Mouse (Mus musculus) intestine, postnatal 0 days (tissue): ENCODE results near the gene Phpt1. TPM values are rescaled to one million over a fixed set of nuclear protein-coding genes. Genes with fewer than 3 reads are reported as not detected.

Experiments used
- ATAC-seq: fragments of 200-750 bp; cut with Nextera tagmentation; 2 replicates; pipeline ENCODE4 v1.8.0; 2017; ENCODE audit warnings: mild to moderate bottlenecking, moderate TSS enrichment, moderate library complexity
- H3K27ac ChIP-seq: fragments of 300-500 bp; sonication (generic); 2 replicates; pipeline ENCODE4 v1.5.1; 2014; ENCODE audit warnings: mild to moderate bottlenecking, low read depth, low read length, moderate library complexity
- H3K27me3 ChIP-seq: fragments of 300-500 bp; sonication (generic); replicated peaks from 2 replicates; pipeline ENCODE4 v1.6.1; 2014; ENCODE audit warnings: low read length, mixed read lengths; ENCODE audit not compliant: control insufficient read depth, insufficient read depth
- H3K36me3 ChIP-seq: fragments of 300-500 bp; sonication (generic); 2 replicates; pipeline ENCODE4 v1.6.1; 2014; ENCODE audit warnings: mild to moderate bottlenecking, moderate library complexity; ENCODE audit not compliant: control insufficient read depth, insufficient read depth
- H3K4me1 ChIP-seq: fragments of 300-500 bp; sonication (generic); replicated peaks from 2 replicates; pipeline ENCODE4 v1.6.1; 2014; ENCODE audit warnings: antibody characterized with exemption, low read length, mixed read lengths; ENCODE audit not compliant: control insufficient read depth, insufficient read depth
- H3K4me2 ChIP-seq: fragments of 300-500 bp; sonication (generic); replicated peaks from 2 replicates; pipeline ENCODE4 v1.6.1; 2014; ENCODE audit warnings: low read depth, mild to moderate bottlenecking, moderate library complexity
- H3K4me3 ChIP-seq: fragments of 300-500 bp; sonication (generic); 2 replicates; pipeline ENCODE4 v1.5.1; 2014; ENCODE audit warnings: low read depth, low read length
- H3K9ac ChIP-seq: fragments of 300-500 bp; sonication (generic); 2 replicates; pipeline ENCODE4 v1.6.1; 2014; ENCODE audit warnings: mild to moderate bottlenecking, low read depth, low read length
- H3K9me3 ChIP-seq: fragments of 300-500 bp; sonication (generic); 2 replicates; pipeline ENCODE4 v1.6.1; 2016; ENCODE audit warnings: mixed run types; ENCODE audit not compliant: control insufficient read depth
- CTCF ChIP-seq: sonication (generic); IDR thresholded peaks from 2 replicates; pipeline ENCODE4 v1.5.1; 2016; ENCODE audit warnings: low read depth, mild to moderate bottlenecking, control low read depth, antibody characterized with exemption, moderate library complexity
- WGBS: fragments of 180-500 bp; shearing (Covaris S2); extraction: QIAGEN DNeasy Blood & Tissue Kit; methylation state at CpG from one replicate; pipeline ENCODE4 v1.1.7; 2014; 5-methylcytosine and 5-hydroxymethylcytosine counted together
- polyA plus RNA-seq: library from polyadenylated mRNA; unstranded; fragments of >200 nt; fragmentation: Nextera tagmentation; extraction: Ambion mirVana; gene quantifications from 2 replicates; pipeline ENCODE4 v1.2.1, GENCODE M21; 2015

Phpt1 gene
- polyA plus RNA-seq, 1 experiment from 2014 or later: 116 TPM

DNA sequence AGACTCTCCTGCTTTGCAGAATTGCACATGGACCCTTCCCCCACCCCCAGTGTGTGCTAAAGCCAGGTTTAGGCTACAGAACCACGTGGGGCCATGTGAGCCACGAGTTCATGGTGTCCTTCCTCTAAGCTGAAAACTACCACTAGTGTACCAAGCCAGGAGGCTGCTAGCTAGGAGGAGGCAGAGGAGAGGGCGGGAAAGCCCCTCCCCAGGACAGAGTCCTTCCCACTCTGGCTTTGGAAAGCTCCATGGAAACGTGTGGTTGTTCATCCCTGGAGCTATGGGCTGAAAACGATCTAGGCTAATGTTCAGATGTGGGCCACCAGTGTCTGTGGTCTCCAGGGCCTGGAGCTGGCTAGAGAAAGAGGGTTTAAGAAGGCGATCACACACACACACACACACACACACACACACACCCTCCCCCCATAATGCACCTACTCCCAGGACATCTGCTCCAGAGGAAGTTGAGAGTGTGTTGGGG is 5.6 kb upstream of the Phpt1 start:
- 31% methylated on average over 6 of the region's 6 CpGs for WGBS
- Histone ChIP-seq H3K4me3 (no peak overlapping the region), H3K9me3 (no peaks in the 10 kb centered on the region), H3K4me1 (peaks cover 32% of the 10 kb centered on the region), H3K27me3 (peaks cover 43% of the 10 kb centered on the region), H3K9ac (no peak overlapping the region), H3K36me3 (peaks cover 15% of the 10 kb centered on the region), H3K4me2 (peak overlapping the region; percentile 75), H3K27ac (no peak overlapping the region)
- no peak for TF ChIP-seq CTCF
- ATAC-seq: no peak

DNA sequence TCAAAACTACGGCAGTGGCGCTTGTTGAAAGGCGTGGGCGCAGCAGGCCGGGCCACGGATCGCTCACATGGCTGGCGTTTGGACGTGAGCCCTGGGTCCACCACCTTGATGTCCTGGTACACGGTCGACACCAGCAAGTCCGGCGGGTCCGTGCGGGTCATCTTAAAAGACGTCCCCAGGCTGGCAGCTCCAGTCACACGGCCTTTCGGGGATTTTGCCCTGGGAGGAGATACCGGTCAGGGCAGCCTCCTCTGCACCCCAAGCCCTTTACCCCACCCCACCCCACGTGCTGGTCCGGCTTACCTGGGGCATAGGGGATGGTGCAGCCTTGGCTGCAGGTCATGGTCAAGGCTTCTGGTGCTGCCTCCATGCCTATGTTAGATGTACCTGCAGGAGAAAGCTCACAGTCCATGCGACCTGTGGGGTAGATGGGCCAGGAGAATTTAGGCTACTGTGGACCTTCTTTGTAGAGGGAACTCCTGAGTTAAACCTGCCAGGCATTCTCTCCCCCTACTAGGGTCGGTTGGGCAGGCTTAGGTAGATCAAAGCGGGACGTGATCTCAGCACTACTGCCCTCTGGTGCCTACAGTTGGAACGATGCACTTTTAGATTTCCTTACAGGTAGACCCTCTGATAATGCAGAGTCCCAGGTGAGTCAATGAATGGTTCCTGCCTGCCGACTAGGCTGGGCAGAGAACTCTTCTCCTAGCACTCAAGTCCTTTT is 4.9 kb upstream of the Phpt1 start:
- peaks cover 34% of the 10 kb centered on the region for H3K4me1 ChIP-seq
- TF ChIP-seq CTCF: peak; percentile 79

DNA sequence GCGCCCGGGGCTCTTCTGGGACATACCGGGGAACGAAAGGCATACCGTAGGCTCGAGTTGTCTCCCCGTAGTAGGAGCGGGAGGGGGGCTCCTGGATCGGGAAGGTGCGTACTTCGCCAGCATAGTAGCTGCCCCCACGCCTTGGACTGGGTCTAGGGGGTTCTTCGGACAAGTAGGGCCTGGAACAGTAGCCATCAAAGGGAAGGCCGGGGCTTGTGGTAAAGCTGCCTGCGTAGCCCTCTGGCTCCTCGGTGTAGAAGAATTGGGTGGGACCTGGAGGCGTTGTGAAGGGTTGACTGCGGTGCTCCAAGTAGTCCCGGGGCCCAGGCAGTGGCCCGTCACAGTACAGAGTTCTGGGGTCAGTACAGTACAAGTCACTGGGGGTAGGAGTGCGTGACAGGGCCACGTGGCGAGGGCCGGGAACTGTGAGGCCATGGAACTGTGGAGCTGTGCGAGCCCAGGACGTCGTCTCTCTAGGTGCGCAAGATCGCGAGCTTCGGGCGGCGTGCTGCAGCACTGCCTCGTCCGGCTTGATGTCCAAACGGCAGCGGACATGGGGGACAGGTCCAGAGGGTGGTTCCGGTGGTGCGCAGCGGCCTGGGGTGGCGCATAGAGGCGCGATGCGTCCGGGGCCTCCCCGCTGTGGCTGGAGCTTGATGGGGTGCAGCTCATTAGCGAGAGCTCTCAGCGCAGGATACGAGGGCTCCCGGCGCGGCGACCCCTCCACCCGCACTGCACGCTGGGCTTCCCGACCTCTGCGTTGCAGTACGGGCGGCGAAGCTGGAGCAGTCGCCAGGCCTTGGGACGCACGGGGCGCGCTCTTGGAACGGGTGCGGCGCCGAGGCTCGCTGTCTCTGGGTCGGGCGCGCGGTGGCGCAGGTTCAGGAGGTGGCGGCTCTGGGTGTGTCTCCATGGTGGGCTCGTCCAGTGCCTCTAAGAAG is 4.0 kb upstream of the Phpt1 start:
- peaks cover 7% of the 10 kb centered on the region for H3K36me3 ChIP-seq
- WGBS: 10% methylated on average over 77 of the region's 77 CpGs
- peaks cover 34% of the 10 kb centered on the region for H3K4me1 ChIP-seq

More for the DNA sequence above, 4.9 kb upstream of the Phpt1 start:
- Histone ChIP-seq H3K36me3 (peaks cover 8% of the 10 kb centered on the region), H3K27ac (no peak overlapping the region), H3K9me3 (no peaks in the 10 kb centered on the region), H3K4me3 (peak overlapping the region; percentile 29), H3K9ac (peak overlapping the region; percentile 1; the same call in 1 of the 2 replicates), H3K4me2 (peak overlapping the region; percentile 66), H3K27me3 (peaks cover 43% of the 10 kb centered on the region)
- no peak for ATAC-seq
- 2% methylated on average over 27 of the region's 27 CpGs for WGBS

DNA sequence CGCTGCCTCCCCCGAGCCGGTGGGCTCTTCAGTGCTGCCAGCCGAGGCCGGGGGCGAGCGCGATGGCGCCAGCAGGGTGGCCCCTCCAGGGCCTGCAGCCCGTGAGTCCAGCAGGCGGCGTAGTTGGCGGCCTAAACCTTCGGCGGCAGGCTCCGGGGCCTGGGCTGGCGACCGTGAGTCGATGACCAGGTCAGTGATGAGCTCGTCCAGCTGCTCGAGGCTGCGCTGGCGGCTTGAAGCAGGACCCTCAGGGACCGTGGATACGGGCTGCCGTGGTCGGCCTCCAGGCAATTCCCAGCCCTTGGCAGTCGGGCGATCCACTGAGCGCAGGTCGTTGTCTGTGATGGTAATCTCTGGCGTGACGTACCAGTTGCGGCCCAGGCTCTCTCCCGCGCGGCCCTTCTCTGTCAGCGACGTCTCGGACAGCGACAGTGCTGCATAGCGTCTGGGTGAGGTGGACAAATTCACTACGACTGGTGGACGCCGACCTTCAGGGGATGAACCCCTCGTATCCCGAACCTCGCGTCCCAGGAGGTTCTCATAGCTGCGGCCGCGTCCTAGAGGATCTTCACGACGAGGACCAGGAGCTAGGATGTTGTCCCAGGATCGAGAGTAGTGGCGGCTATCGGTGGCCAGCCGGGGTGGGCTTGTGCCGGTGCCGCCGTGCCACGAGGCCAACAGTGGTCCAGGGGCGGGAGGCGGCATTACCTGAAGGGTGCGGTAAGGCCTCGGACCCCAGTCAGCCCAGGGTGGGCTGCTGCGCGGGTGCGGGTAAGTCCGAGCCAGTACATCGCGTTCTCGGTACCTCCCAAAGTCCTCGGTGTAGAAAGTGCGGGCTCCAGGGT is 3.1 kb upstream of the Phpt1 start:
- Histone ChIP-seq H3K9ac (no peak overlapping the region), H3K4me1 (peaks cover 34% of the 10 kb centered on the region), H3K36me3 (peaks cover 4% of the 10 kb centered on the region), H3K4me3 (peak overlapping the region; percentile 29), H3K27me3 (peaks cover 43% of the 10 kb centered on the region), H3K9me3 (no peaks in the 10 kb centered on the region), H3K27ac (no peak overlapping the region), H3K4me2 (peak overlapping the region; percentile 66)
- WGBS: 21% methylated on average over 75 of the region's 75 CpGs
- no peak for ATAC-seq
- peak; percentile 51 for TF ChIP-seq CTCF

More for the DNA sequence above, 4.0 kb upstream of the Phpt1 start:
- Histone ChIP-seq H3K27ac (no peak overlapping the region), H3K27me3 (peaks cover 43% of the 10 kb centered on the region), H3K4me2 (peak overlapping the region; percentile 66), H3K9me3 (no peaks in the 10 kb centered on the region), H3K9ac (no peak overlapping the region), H3K4me3 (peak overlapping the region; percentile 29)
- ATAC-seq: no peak
- no peak for TF ChIP-seq CTCF

DNA sequence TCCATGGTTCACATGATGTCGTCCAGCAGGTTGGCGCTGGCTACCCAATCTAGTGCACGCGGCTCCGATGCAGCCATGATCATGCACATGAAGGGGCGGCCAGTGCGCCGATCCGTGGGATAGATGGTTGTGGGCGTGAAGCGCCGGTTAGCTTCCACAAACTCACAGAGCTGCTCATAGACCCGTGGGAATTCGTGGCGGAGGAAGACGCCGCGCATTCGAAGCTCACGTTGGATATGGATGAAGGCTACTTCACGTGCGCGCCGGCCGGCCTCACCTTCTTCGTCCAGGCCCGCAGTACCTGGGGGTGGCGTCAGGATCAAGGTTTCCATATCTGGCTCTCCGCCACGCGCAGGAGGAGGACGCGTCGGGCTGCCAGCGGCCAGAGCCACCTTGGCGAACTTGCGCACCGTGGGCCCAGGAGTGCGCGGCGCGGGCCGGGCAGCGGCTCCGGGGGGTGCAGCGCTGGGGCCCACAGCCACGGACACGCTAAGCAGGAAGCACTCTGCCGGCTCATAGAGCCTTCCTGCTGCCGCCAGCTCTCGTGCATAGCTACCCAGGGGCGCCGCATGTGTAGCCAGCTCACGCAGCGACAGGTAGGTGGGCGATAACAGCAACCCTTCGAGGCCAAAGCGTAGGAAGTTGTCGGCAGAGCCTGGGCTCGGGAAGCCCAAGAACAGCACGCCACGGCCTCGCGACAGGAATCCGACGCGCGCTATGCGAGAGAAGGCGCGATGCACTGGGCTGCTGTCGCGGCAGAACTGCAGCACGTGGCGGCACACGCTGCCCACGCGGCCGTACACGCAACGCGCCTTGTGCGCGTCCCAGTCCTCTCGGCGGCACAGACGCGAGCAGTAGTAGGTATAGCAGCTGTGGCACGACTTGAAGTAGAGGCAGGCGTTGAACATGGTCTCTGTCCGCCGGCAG is 2.2 kb upstream of the Phpt1 start:
- Histone ChIP-seq H3K27me3 (peaks cover 43% of the 10 kb centered on the region), H3K4me2 (peak overlapping the region; percentile 66), H3K9ac (no peak overlapping the region), H3K36me3 (no peaks in the 10 kb centered on the region), H3K4me3 (peak overlapping the region; percentile 29), H3K9me3 (no peaks in the 10 kb centered on the region), H3K4me1 (peaks cover 33% of the 10 kb centered on the region), H3K27ac (no peak overlapping the region)
- no peak for TF ChIP-seq CTCF
- WGBS: 34% methylated on average over 91 of the region's 92 CpGs
- no peak for ATAC-seq
